Mouse (Mus musculus): ENCODE results near the gene Cyp2c70. TPM values are rescaled to one million over a fixed set of nuclear protein-coding genes. Genes with fewer than 3 reads are reported as not detected.
"Not testable (repeated sequence)": the region's sequence is repeated elsewhere in the genome, so short reads cannot be mapped to it uniquely, and the experiment has no call there.

The Cyp2c70 gene
- total and polyA plus RNA-seq, 3 experiments = not detected

- dilution Hi-C loops (cut with MboI; ENCODE audit: extremely low pct_ligation_motif_present, extremely low pct_unique_long_range_greater_than_20kb, low sequenced_read_pairs) = no loop called here
- Histone ChIP-seq H3K4me1 (ENCODE audit: control insufficient read depth in 1 of 2, insufficient read depth in 2 of 2) (no peaks in the 10 kb centered on the region), H3K4me3 (replicated peaks in 1 of 3; ENCODE audit: low read depth in 2 of 3, low read length in 2 of 3, poor library complexity in 1 of 3) (no peak overlapping the region), H3K79me2 (replicated peaks; ENCODE audit: control insufficient read depth, extremely low read depth, insufficient read depth, poor library complexity, severe bottlenecking) (no peaks in the 10 kb centered on the region), H3K36me3 (replicated peaks in 1 of 2; ENCODE audit: control insufficient read depth in 1 of 2, insufficient read depth in 1 of 2, low read length in 1 of 2) (no peaks in the 10 kb centered on the region), H3K4me2 (ENCODE audit: insufficient read depth, low read depth, poor library complexity, severe bottlenecking) (no peak overlapping the region), H3K9ac (ENCODE audit: insufficient read depth, low read depth) (no peak overlapping the region), H3K27ac (ENCODE audit: insufficient read depth, low read depth) (no peak overlapping the region), H3K9me3 (replicated peaks; ENCODE audit: low read length) (no peaks in the 10 kb centered on the region), H3K27me3 (replicated peaks) (no peaks in the 10 kb centered on the region)
- no peak for DNase-seq (ENCODE audit: extremely low read depth)
- in situ Hi-C loops (cut with MboI; ENCODE audit: low pct_ligation_motif_present, low pct_unique_long_range_greater_than_20kb, low sequenced_read_pairs) = no loop called here
- TF ChIP-seq E2F4 (IDR thresholded peaks at IDR 0.05; ENCODE audit: insufficient replicate concordance, low read depth, low read length) = no peak
- no peak for TF ChIP-seq ZKSCAN1 (IDR thresholded peaks at IDR 0.05; ENCODE audit: borderline replicate concordance, low read depth, low read length)
Observed at GRCm38 (mm10) chr19:40183600-40183999, 3.5 kb downstream of the Cyp2c70 start.

GRCm38 (mm10) chr19:40178311-40178710, 8.8 kb downstream of the Cyp2c70 start:
- Histone ChIP-seq H3K27ac (ENCODE audit: insufficient read depth, low read depth) (no peak overlapping the region), H3K36me3 (replicated peaks in 1 of 2; ENCODE audit: control insufficient read depth in 1 of 2, insufficient read depth in 1 of 2, low read length in 1 of 2) (no peaks in the 10 kb centered on the region), H3K27me3 (replicated peaks) (no peaks in the 10 kb centered on the region), H3K4me3 (replicated peaks in 1 of 3; ENCODE audit: low read depth in 2 of 3, low read length in 2 of 3, poor library complexity in 1 of 3) (no peak overlapping the region), H3K79me2 (replicated peaks; ENCODE audit: control insufficient read depth, extremely low read depth, insufficient read depth, poor library complexity, severe bottlenecking) (no peaks in the 10 kb centered on the region), H3K4me1 (ENCODE audit: control insufficient read depth in 1 of 2, insufficient read depth in 2 of 2) (peaks cover 0 to 2% of the 10 kb centered on the region in 2 experiments; a peak in 1 of 4 replicates), H3K9ac (ENCODE audit: insufficient read depth, low read depth) (no peak overlapping the region), H3K9me3 (replicated peaks; ENCODE audit: low read length) (no peaks in the 10 kb centered on the region), H3K4me2 (ENCODE audit: insufficient read depth, low read depth, poor library complexity, severe bottlenecking) (no peak overlapping the region)
- no peak for DNase-seq (ENCODE audit: extremely low read depth)
- dilution Hi-C loops (cut with MboI; ENCODE audit: extremely low pct_ligation_motif_present, extremely low pct_unique_long_range_greater_than_20kb, low sequenced_read_pairs) = no loop called here
- in situ Hi-C loops (cut with MboI; ENCODE audit: low pct_ligation_motif_present, low pct_unique_long_range_greater_than_20kb, low sequenced_read_pairs) = no loop called here
- TF ChIP-seq MYC (IDR thresholded peaks at IDR 0.05; ENCODE audit: low read depth, low read length) = no peak
- TF ChIP-seq GABPA (IDR thresholded peaks at IDR 0.05; ENCODE audit: insufficient replicate concordance, low read depth, low read length) = no peak
- no peak for TF ChIP-seq MXI1 (IDR thresholded peaks at IDR 0.05; ENCODE audit: low read depth, low read length)
- TF ChIP-seq PAX5 (IDR thresholded peaks at IDR 0.05; ENCODE audit: low read length) = no peak
- TF ChIP-seq ZMIZ1 (IDR thresholded peaks at IDR 0.05; ENCODE audit: low read depth, low read length) = no peak
- TF ChIP-seq SIN3A (IDR thresholded peaks at IDR 0.05; ENCODE audit: low read length) = no peak
- no peak for TF ChIP-seq JUND (conservative IDR thresholded peaks at IDR 0.05; ENCODE audit: low read depth, low read length)
- TF ChIP-seq USF1 (IDR thresholded peaks at IDR 0.05; ENCODE audit: low read depth, low read length) = no peak
- no peak for TF ChIP-seq ELF1 (IDR thresholded peaks at IDR 0.05; ENCODE audit: low read depth, low read length)
- no peak for TF ChIP-seq HCFC1 (IDR thresholded peaks at IDR 0.05; ENCODE audit: low read depth, low read length)
- no peak for TF ChIP-seq CHD2 (IDR thresholded peaks at IDR 0.05; ENCODE audit: low read length)
- no peak for TF ChIP-seq TBP (conservative IDR thresholded peaks at IDR 0.05; ENCODE audit: low read depth, low read length)
- TF ChIP-seq ZNF384 (IDR thresholded peaks at IDR 0.05; ENCODE audit: low read depth, low read length) = no peak
- no peak for TF ChIP-seq KAT2A (IDR thresholded peaks at IDR 0.05; ENCODE audit: insufficient replicate concordance, low read length)
- TF ChIP-seq ZC3H11A (IDR thresholded peaks at IDR 0.05; ENCODE audit: low read depth, low read length) = no peak
- TF ChIP-seq NELFE (IDR thresholded peaks at IDR 0.05; ENCODE audit: low read depth, low read length) = no peak
- TF ChIP-seq MEF2A (IDR thresholded peaks at IDR 0.05; ENCODE audit: borderline replicate concordance, low read depth, low read length) = no peak
- TF ChIP-seq EP300 (IDR thresholded peaks at IDR 0.05; ENCODE audit: low read length) = no peak
- TF ChIP-seq ETS1 (conservative IDR thresholded peaks at IDR 0.05; ENCODE audit: low read depth, low read length) = no peak

GRCm38 (mm10) chr19:40168391-40168790, 18.7 kb downstream of the Cyp2c70 start:
- in situ Hi-C loops (cut with MboI; ENCODE audit: low pct_ligation_motif_present, low pct_unique_long_range_greater_than_20kb, low sequenced_read_pairs); dilution Hi-C loops (cut with MboI; ENCODE audit: extremely low pct_ligation_motif_present, extremely low pct_unique_long_range_greater_than_20kb, low sequenced_read_pairs): not testable (repeated sequence)

GRCm38 (mm10) chr19:40126996-40127395, 60.1 kb downstream of the Cyp2c70 start:
- H3K4me1 ChIP-seq (ENCODE audit: control insufficient read depth in 1 of 2, insufficient read depth in 2 of 2); H3K4me2 ChIP-seq (ENCODE audit: insufficient read depth, low read depth, poor library complexity, severe bottlenecking); H3K9me3 ChIP-seq (replicated peaks; ENCODE audit: low read length); H3K79me2 ChIP-seq (replicated peaks; ENCODE audit: control insufficient read depth, extremely low read depth, insufficient read depth, poor library complexity, severe bottlenecking); H3K27me3 ChIP-seq (replicated peaks); H3K9ac ChIP-seq (ENCODE audit: insufficient read depth, low read depth); H3K4me3 ChIP-seq (replicated peaks in 1 of 3; ENCODE audit: low read depth in 2 of 3, low read length in 2 of 3, poor library complexity in 1 of 3); H3K27ac ChIP-seq (ENCODE audit: insufficient read depth, low read depth); H3K36me3 ChIP-seq (replicated peaks in 1 of 2; ENCODE audit: control insufficient read depth in 1 of 2, insufficient read depth in 1 of 2, low read length in 1 of 2); DNase-seq (ENCODE audit: extremely low read depth); in situ Hi-C loops (cut with MboI; ENCODE audit: low pct_ligation_motif_present, low pct_unique_long_range_greater_than_20kb, low sequenced_read_pairs); dilution Hi-C loops (cut with MboI; ENCODE audit: extremely low pct_ligation_motif_present, extremely low pct_unique_long_range_greater_than_20kb, low sequenced_read_pairs): not testable (repeated sequence)

More at GRCm38 (mm10) chr19:40168391-40168790, 18.7 kb downstream of the Cyp2c70 start:
- not testable (repeated sequence) for H3K79me2 ChIP-seq (replicated peaks; ENCODE audit: control insufficient read depth, extremely low read depth, insufficient read depth, poor library complexity, severe bottlenecking); H3K27me3 ChIP-seq (replicated peaks); DNase-seq (ENCODE audit: extremely low read depth); H3K4me1 ChIP-seq (ENCODE audit: control insufficient read depth in 1 of 2, insufficient read depth in 2 of 2); H3K36me3 ChIP-seq (replicated peaks in 1 of 2; ENCODE audit: control insufficient read depth in 1 of 2, insufficient read depth in 1 of 2, low read length in 1 of 2); H3K4me2 ChIP-seq (ENCODE audit: insufficient read depth, low read depth, poor library complexity, severe bottlenecking); H3K9me3 ChIP-seq (replicated peaks; ENCODE audit: low read length); H3K4me3 ChIP-seq (replicated peaks in 1 of 3; ENCODE audit: low read depth in 2 of 3, low read length in 2 of 3, poor library complexity in 1 of 3); H3K9ac ChIP-seq (ENCODE audit: insufficient read depth, low read depth); H3K27ac ChIP-seq (ENCODE audit: insufficient read depth, low read depth)
